8 mouse cellular contexts compared by ENCODE assay signal in genomic region chr3:90388726-90389510, GRCm38 (mm10). TPM values are rescaled to one million over a fixed set of nuclear protein-coding genes. Genes with fewer than 3 reads are reported as not detected.
DNase-seq lines count a peak whose midpoint lies in the region; ATAC-seq and TF ChIP-seq lines count a peak whose summit lies in the region.

No protein-coding gene starts in this region.

- H3K4me2 ChIP-seq in intestine, postnatal 0 days (replicated peaks; ENCODE audit: low read depth), result peak overlapping the region; percentile 96
- H3K4me2 ChIP-seq in lung, postnatal 0 days (replicated peaks; ENCODE audit: low read depth, low read length), result peak overlapping the region; percentile 98
- peak overlapping the region; percentile 95 for H3K4me2 ChIP-seq in stomach, embryonic 16.5 days (ENCODE audit: low read depth, low read length)

- peaks cover 29% of the 10 kb centered on the region for H3K36me3 ChIP-seq in intestine, postnatal 0 days (ENCODE audit: control insufficient read depth, insufficient read depth)
- H3K36me3 ChIP-seq in lung, postnatal 0 days (ENCODE audit: insufficient read depth, low read length), result peaks cover 19% of the 10 kb centered on the region
- no peaks in the 10 kb centered on the region for H3K36me3 ChIP-seq in stomach, embryonic 16.5 days (ENCODE audit: control insufficient read depth, insufficient read depth, low read length)

- no peaks in the 10 kb centered on the region for H3K27me3 ChIP-seq in intestine, postnatal 0 days (replicated peaks; ENCODE audit: control insufficient read depth, insufficient read depth, low read length)
- no peaks in the 10 kb centered on the region for H3K27me3 ChIP-seq in lung, postnatal 0 days (replicated peaks; ENCODE audit: insufficient read depth, low read length)
- H3K27me3 ChIP-seq in stomach, embryonic 16.5 days (ENCODE audit: control insufficient read depth, insufficient read depth, low read length), result no peaks in the 10 kb centered on the region

- no peak overlapping the region for H3K27ac ChIP-seq in intestine, postnatal 0 days (ENCODE audit: low read depth, low read length)
- H3K27ac ChIP-seq in lung, postnatal 0 days (ENCODE audit: low read length), result peak overlapping the region; percentile 64
- peak overlapping the region; percentile 48 for H3K27ac ChIP-seq in stomach, embryonic 16.5 days (ENCODE audit: low read length)

- no peak for TF ChIP-seq EP300 in lung, postnatal 0 days (IDR thresholded peaks at IDR 0.05)

- peak; percentile 60 to 61 for DNase-seq in right cerebral cortex, postnatal 10 days (ENCODE audit: low spot score in 2 of 2)
- DNase-seq in right cerebral cortex, postnatal 14 days, result no peak
- DNase-seq in cerebellum, adult 8-10 months, result peak; percentile 23
- DNase-seq in gastrocnemius, postnatal 25 days, result peak; percentile 35
- peak; percentile 51 for DNase-seq in lung, postnatal 0 days (ENCODE audit: low spot score)
- no peak for DNase-seq in spleen, adult 12 weeks (ENCODE audit: low spot score)

- no peaks in the 10 kb centered on the region for H3K9me3 ChIP-seq in intestine, postnatal 0 days (ENCODE audit: control insufficient read depth)
- H3K9me3 ChIP-seq in lung, postnatal 0 days (ENCODE audit: low read length), result no peaks in the 10 kb centered on the region
- no peaks in the 10 kb centered on the region for H3K9me3 ChIP-seq in stomach, embryonic 16.5 days (replicated peaks; ENCODE audit: control insufficient read depth, low read length)

- peak; percentile 48 for ATAC-seq in intestine, postnatal 0 days
- ATAC-seq in lung, postnatal 0 days, result peak; percentile 60
- ATAC-seq in stomach, embryonic 16.5 days (ENCODE audit: insufficient read depth, low FRiP score), result peak; percentile 54; the same call in 1 of the 2 replicates

- H3K4me3 ChIP-seq in intestine, postnatal 0 days (ENCODE audit: low read depth, low read length), result peak overlapping the region; percentile 56
- peak overlapping the region; percentile 50 for H3K4me3 ChIP-seq in lung, postnatal 0 days (ENCODE audit: low read depth, low read length)
- H3K4me3 ChIP-seq in stomach, embryonic 16.5 days (replicated peaks; ENCODE audit: low read length), result peak overlapping the region; percentile 66

- WGBS in intestine, postnatal 0 days, result 6% methylated on average over 53 of the region's 53 CpGs
- 4% methylated on average over 44 of the region's 53 CpGs for WGBS in lung, postnatal 0 days
- WGBS in stomach, embryonic 16.5 days, result 5% methylated on average over 53 of the region's 53 CpGs

- H3K4me1 ChIP-seq in intestine, postnatal 0 days (replicated peaks; ENCODE audit: control insufficient read depth, insufficient read depth, low read length), result 0 out of 2 replicates have a peak, but pooled peaks cover 4% of the 10 kb centered on the region
- peaks cover 10% of the 10 kb centered on the region; the same call in 1 of the 2 replicates for H3K4me1 ChIP-seq in lung, postnatal 0 days (ENCODE audit: insufficient read depth, low read depth, low read length)
- peaks cover 26% of the 10 kb centered on the region for H3K4me1 ChIP-seq in stomach, embryonic 16.5 days (ENCODE audit: control insufficient read depth, insufficient read depth, low read length)

- TF ChIP-seq CTCF in intestine, postnatal 0 days (IDR thresholded peaks at IDR 0.05; ENCODE audit: low read depth), result peak; percentile 45; the same call in 1 of the 2 replicates
- TF ChIP-seq CTCF in lung, postnatal 0 days (IDR thresholded peaks at IDR 0.05), result peak; percentile 47

- peak overlapping the region; percentile 37 for H3K9ac ChIP-seq in intestine, postnatal 0 days (ENCODE audit: low read depth, low read length)
- peak overlapping the region; percentile 9; the same call in 1 of the 2 replicates for H3K9ac ChIP-seq in lung, postnatal 0 days (replicated peaks; ENCODE audit: low read depth)
- H3K9ac ChIP-seq in stomach, embryonic 16.5 days (ENCODE audit: low read length), result peak overlapping the region; percentile 84

RNA-seq across cellular contexts. Expression of gene Slc27a3, which starts 0.8 kb away (rescaled TPM):
- 1 to 10 TPM; 1.5 to 1.7 TPM for total RNA-seq in gastrocnemius, postnatal 25 days (2021)
- 2.5 and 2.9 TPM in 2 replicates for polyA plus RNA-seq in intestine, postnatal 0 days (2015; fragmentation: Nextera tagmentation; extraction: Ambion mirVana)
- 16.0 and 18.0 TPM in 2 replicates for polyA plus RNA-seq in lung, postnatal 0 days (2015; fragmentation: Nextera tagmentation; extraction: Ambion mirVana)
- 10.1 TPM in 2 replicates for polyA plus RNA-seq in stomach, embryonic 16.5 days (2015; fragmentation: Nextera tagmentation; extraction: Ambion mirVana)

RNA-seq across cellular contexts. Expression of gene Ints3, which starts 44.5 kb away (rescaled TPM):
- 10 to 100 TPM; 14.5 to 15.9 TPM for total RNA-seq in gastrocnemius, postnatal 25 days (2021)
- 8.8 and 9.7 TPM in 2 replicates for polyA plus RNA-seq in intestine, postnatal 0 days (2015; fragmentation: Nextera tagmentation; extraction: Ambion mirVana)
- polyA plus RNA-seq in lung, postnatal 0 days (2015; fragmentation: Nextera tagmentation; extraction: Ambion mirVana), result 10.6 and 13.9 TPM in 2 replicates
- 22.4 and 23.0 TPM in 2 replicates for polyA plus RNA-seq in stomach, embryonic 16.5 days (2015; fragmentation: Nextera tagmentation; extraction: Ambion mirVana)

Comparison
In these comparisons a context has a peak if more than half of its experiments do, and no peak if none do; other contexts are left out.
1. DNase-seq: peak in right cerebral cortex, postnatal 10 days (2 of 2), cerebellum, adult 8-10 months (single experiment), gastrocnemius, postnatal 25 days (single experiment) and lung, postnatal 0 days (single experiment); none in right cerebral cortex, postnatal 14 days (single experiment) and spleen, adult 12 weeks (single experiment).
2. H3K9ac ChIP-seq: peak in every context shown above with its lines; median percentile 84 in stomach, embryonic 16.5 days; 37 in intestine, postnatal 0 days; 9 in lung, postnatal 0 days.
3. Peak in every context shown above with its lines, with median percentiles within 50 percentile points of each other: ATAC-seq, H3K4me2 ChIP-seq and H3K4me3 ChIP-seq.